Mouse (Mus musculus): ENCODE measurements around the gene Kcnh2. TPM values are rescaled to one million over a fixed set of nuclear protein-coding genes. Genes with fewer than 3 reads are reported as not detected.

The Kcnh2 gene
- polyA plus RNA-seq, 1 experiment = 3.1 TPM

- Histone ChIP-seq H3K27me3 (replicated peaks; ENCODE audit: control insufficient read depth, insufficient read depth, low read length) (no peaks in the 10 kb centered on the region), H3K4me3 (ENCODE audit: insufficient read depth, low read depth, low read length) (no peak overlapping the region), H3K27ac (ENCODE audit: insufficient read depth, low read depth, low read length) (no peak overlapping the region), H3K4me1 (ENCODE audit: control insufficient read depth, insufficient read depth, low read length) (peaks cover 13% of the 10 kb centered on the region), H3K36me3 (ENCODE audit: control insufficient read depth, insufficient read depth, low read length) (no peaks in the 10 kb centered on the region)
- 94% methylated on average over 5 of the region's 5 CpGs for WGBS
- no peak for DNase-seq
- TF ChIP-seq CTCF (conservative IDR thresholded peaks at IDR 0.05; ENCODE audit: insufficient read depth, insufficient read length, low read depth, low read length) = no peak
Measured at GRCm38 (mm10) chr5:24385374-24385773, 34.0 kb upstream of the Kcnh2 start.

GRCm38 (mm10) chr5:24384407-24384806 is 33.0 kb upstream of the Kcnh2 start:
- DNase-seq = peak; percentile 79

GRCm38 (mm10) chr5:24383026-24383859 is 31.8 kb upstream of the Kcnh2 start:
- Histone ChIP-seq H3K4me3 (ENCODE audit: insufficient read depth, low read depth, low read length) (peak overlapping the region; percentile 43), H3K4me1 (ENCODE audit: control insufficient read depth, insufficient read depth, low read length) (peaks cover 13% of the 10 kb centered on the region), H3K27me3 (replicated peaks; ENCODE audit: control insufficient read depth, insufficient read depth, low read length) (no peaks in the 10 kb centered on the region), H3K27ac (ENCODE audit: insufficient read depth, low read depth, low read length) (no peak overlapping the region), H3K36me3 (ENCODE audit: control insufficient read depth, insufficient read depth, low read length) (no peaks in the 10 kb centered on the region)
- TF ChIP-seq POLR2A (IDR thresholded peaks at IDR 0.05; ENCODE audit: low read depth, low read length) = no peak
- TF ChIP-seq CTCF (conservative IDR thresholded peaks at IDR 0.05; ENCODE audit: insufficient read depth, insufficient read length, low read depth, low read length) = peak; percentile 48; the same call in 1 of the 2 replicates
- WGBS = 6% methylated on average over 34 of the region's 34 CpGs
- peak; percentile 89 for DNase-seq

More at GRCm38 (mm10) chr5:24384407-24384806, 33.0 kb upstream of the Kcnh2 start:
- Histone ChIP-seq H3K27ac (ENCODE audit: insufficient read depth, low read depth, low read length) (no peak overlapping the region), H3K4me1 (ENCODE audit: control insufficient read depth, insufficient read depth, low read length) (peaks cover 13% of the 10 kb centered on the region), H3K36me3 (ENCODE audit: control insufficient read depth, insufficient read depth, low read length) (no peaks in the 10 kb centered on the region), H3K4me3 (ENCODE audit: insufficient read depth, low read depth, low read length) (no peak overlapping the region), H3K27me3 (replicated peaks; ENCODE audit: control insufficient read depth, insufficient read depth, low read length) (no peaks in the 10 kb centered on the region)
- 34% methylated on average over 6 of the region's 6 CpGs for whole genome bisulfite sequencing
- no peak for TF ChIP-seq POLR2A (IDR thresholded peaks at IDR 0.05; ENCODE audit: low read depth, low read length)
- TF ChIP-seq CTCF (conservative IDR thresholded peaks at IDR 0.05; ENCODE audit: insufficient read depth, insufficient read length, low read depth, low read length) = no peak

GRCm38 (mm10) chr5:24381988-24382387 is 30.6 kb upstream of the Kcnh2 start:
- 65% methylated on average over 2 of the region's 2 CpGs for WGBS
- Histone ChIP-seq H3K36me3 (ENCODE audit: control insufficient read depth, insufficient read depth, low read length) (no peaks in the 10 kb centered on the region), H3K27me3 (replicated peaks; ENCODE audit: control insufficient read depth, insufficient read depth, low read length) (no peaks in the 10 kb centered on the region), H3K4me1 (ENCODE audit: control insufficient read depth, insufficient read depth, low read length) (peaks cover 8% of the 10 kb centered on the region; the same call in 1 of the 2 replicates), H3K4me3 (ENCODE audit: insufficient read depth, low read depth, low read length) (no peak overlapping the region), H3K27ac (ENCODE audit: insufficient read depth, low read depth, low read length) (no peak overlapping the region)
- no peak for TF ChIP-seq CTCF (conservative IDR thresholded peaks at IDR 0.05; ENCODE audit: insufficient read depth, insufficient read length, low read depth, low read length)
- no peak for TF ChIP-seq POLR2A (IDR thresholded peaks at IDR 0.05; ENCODE audit: low read depth, low read length)
- DNase-seq = no peak

GRCm38 (mm10) chr5:24381486-24381885 is 30.1 kb upstream of the Kcnh2 start:
- TF ChIP-seq POLR2A (IDR thresholded peaks at IDR 0.05; ENCODE audit: low read depth, low read length) = no peak
- no peak for TF ChIP-seq CTCF (conservative IDR thresholded peaks at IDR 0.05; ENCODE audit: insufficient read depth, insufficient read length, low read depth, low read length)
- DNase-seq = no peak
- no peak overlapping the region for H3K27ac ChIP-seq (ENCODE audit: insufficient read depth, low read depth, low read length)
- WGBS = 79% methylated on average over 6 of the region's 6 CpGs
- H3K36me3 ChIP-seq (ENCODE audit: control insufficient read depth, insufficient read depth, low read length) = no peaks in the 10 kb centered on the region
- H3K27me3 ChIP-seq (replicated peaks; ENCODE audit: control insufficient read depth, insufficient read depth, low read length) = no peaks in the 10 kb centered on the region
- peaks cover 8% of the 10 kb centered on the region; the same call in 1 of the 2 replicates for H3K4me1 ChIP-seq (ENCODE audit: control insufficient read depth, insufficient read depth, low read length)
- H3K4me3 ChIP-seq (ENCODE audit: insufficient read depth, low read depth, low read length) = no peak overlapping the region

GRCm38 (mm10) chr5:24380499-24380898 is 29.1 kb upstream of the Kcnh2 start:
- Histone ChIP-seq H3K36me3 (ENCODE audit: control insufficient read depth, insufficient read depth, low read length) (no peaks in the 10 kb centered on the region), H3K4me1 (ENCODE audit: control insufficient read depth, insufficient read depth, low read length) (peaks cover 8% of the 10 kb centered on the region; the same call in 1 of the 2 replicates), H3K4me3 (ENCODE audit: insufficient read depth, low read depth, low read length) (no peak overlapping the region), H3K27me3 (replicated peaks; ENCODE audit: control insufficient read depth, insufficient read depth, low read length) (no peaks in the 10 kb centered on the region), H3K27ac (ENCODE audit: insufficient read depth, low read depth, low read length) (no peak overlapping the region)
- TF ChIP-seq POLR2A (IDR thresholded peaks at IDR 0.05; ENCODE audit: low read depth, low read length) (no peak), CTCF (conservative IDR thresholded peaks at IDR 0.05; ENCODE audit: insufficient read depth, insufficient read length, low read depth, low read length) (no peak)
- DNase-seq = no peak
- 92% methylated on average over 4 of the region's 4 CpGs for WGBS

GRCm38 (mm10) chr5:24379501-24379900 is 28.1 kb upstream of the Kcnh2 start:
- Histone ChIP-seq H3K4me3 (ENCODE audit: insufficient read depth, low read depth, low read length) (no peak overlapping the region), H3K27me3 (replicated peaks; ENCODE audit: control insufficient read depth, insufficient read depth, low read length) (no peaks in the 10 kb centered on the region), H3K36me3 (ENCODE audit: control insufficient read depth, insufficient read depth, low read length) (no peaks in the 10 kb centered on the region), H3K4me1 (ENCODE audit: control insufficient read depth, insufficient read depth, low read length) (peaks cover 5% of the 10 kb centered on the region; the same call in 1 of the 2 replicates), H3K27ac (ENCODE audit: insufficient read depth, low read depth, low read length) (no peak overlapping the region)
- no peak for DNase-seq
- 79% methylated on average over 4 of the region's 4 CpGs for WGBS
- TF ChIP-seq POLR2A (IDR thresholded peaks at IDR 0.05; ENCODE audit: low read depth, low read length) = no peak
- no peak for TF ChIP-seq CTCF (conservative IDR thresholded peaks at IDR 0.05; ENCODE audit: insufficient read depth, insufficient read length, low read depth, low read length)

Data from kidney, adult 2 months (tissue).